Mouse (Mus musculus) layer of hippocampus, adult 11-12 months (tissue): ENCODE measurements at regions not wholly inside any gene's neighbourhood (a gene's known extent, or its start where the extent isn't known, plus 50 kb on each side); places are given as distances from the start of the nearest gene placed in this dataset.

Experiments used
- DNase-seq: peaks from one replicate; pipeline ENCODE4 v3.0.0; 2022; ENCODE audit warnings: low spot score

GRCm38 (mm10) chr12:110027345-110027744 is 251.5 kb upstream of the Dio3 start:
- DNase-seq, result no peak

- no peak for DNase-seq
These were observed 250.9 kb upstream of the Dio3 start for GRCm38 (mm10) chr12:110027976-110028375.

GRCm38 (mm10) chr12:110028646-110029045 is 250.2 kb upstream of the Dio3 start:
- no peak for DNase-seq

- DNase-seq, result no peak
These were observed 247.5 kb upstream of the Dio3 start for GRCm38 (mm10) chr12:110031326-110031725.

GRCm38 (mm10) chr12:110035171-110035570 is 243.7 kb upstream of the Dio3 start:
- DNase-seq, result no peak

- DNase-seq, result peak; percentile 68
These were observed 238.2 kb upstream of the Dio3 start for GRCm38 (mm10) chr12:110040682-110041081.

- no peak for DNase-seq
These were observed 237.1 kb upstream of the Dio3 start for GRCm38 (mm10) chr12:110041782-110042181.

- DNase-seq, result no peak
These were observed 234.6 kb upstream of the Dio3 start for GRCm38 (mm10) chr12:110044266-110044665.

- DNase-seq, result no peak
These were observed 234.1 kb upstream of the Dio3 start for GRCm38 (mm10) chr12:110044721-110045120.

- DNase-seq, result no peak
These were observed 233.0 kb upstream of the Dio3 start for GRCm38 (mm10) chr12:110045770-110046330.

GRCm38 (mm10) chr12:110046613-110047012 is 232.3 kb upstream of the Dio3 start:
- DNase-seq, result no peak

GRCm38 (mm10) chr12:110047466-110048250 is 231.2 kb upstream of the Dio3 start:
- peak; percentile 43 for DNase-seq

- peak; percentile 34 for DNase-seq
These were observed 229.6 kb upstream of the Dio3 start for GRCm38 (mm10) chr12:110049154-110049736.

GRCm38 (mm10) chr12:110059321-110059720 is 219.5 kb upstream of the Dio3 start:
- no peak for DNase-seq

GRCm38 (mm10) chr12:110061961-110062360 is 216.9 kb upstream of the Dio3 start:
- no peak for DNase-seq

GRCm38 (mm10) chr12:110063013-110063412 is 215.9 kb upstream of the Dio3 start:
- no peak for DNase-seq

GRCm38 (mm10) chr12:110066361-110066885 is 212.4 kb upstream of the Dio3 start:
- DNase-seq, result no peak

- DNase-seq, result no peak
These were observed 208.4 kb upstream of the Dio3 start for GRCm38 (mm10) chr12:110070506-110070905.

GRCm38 (mm10) chr12:110071823-110072222 is 207.0 kb upstream of the Dio3 start:
- no peak for DNase-seq

- no peak for DNase-seq
These were observed 203.9 kb upstream of the Dio3 start for GRCm38 (mm10) chr12:110074921-110075320.

- no peak for DNase-seq
These were observed 201.5 kb upstream of the Dio3 start for GRCm38 (mm10) chr12:110077211-110077884.

GRCm38 (mm10) chr12:110078081-110078505 is 200.8 kb upstream of the Dio3 start:
- no peak for DNase-seq
